Mouse (Mus musculus) MEL (cell line): ENCODE data around the gene Apbb1. TPM values are rescaled to one million over a fixed set of nuclear protein-coding genes. Genes with fewer than 3 reads are reported as not detected.

Experiments used
- DNase-seq: peaks from one replicate; pipeline ENCODE4 v3.0.0; 2011; ENCODE audit warnings: low read depth, low spot score
- H3K27ac ChIP-seq: 2 replicates; pipeline ENCODE4 v1.5.1; 2012; ENCODE audit warnings: low read depth, mild to moderate bottlenecking, control low read depth, low read length, moderate library complexity; ENCODE audit not compliant: control insufficient read depth
- H3K27me3 ChIP-seq, 2 experiments: fragments of 150-350 bp in 1 of 2; sonication (generic) in 1 of 2; 2 replicates each; pipeline ENCODE4 v1.6.1; 2012; ENCODE audit warnings: low read length in 2 of 2, mild to moderate bottlenecking in 2 of 2, improper control_type of control experiment in 1 of 2, moderate library complexity in 1 of 2; ENCODE audit not compliant: insufficient read depth in 2 of 2, control insufficient read depth in 1 of 2
- H3K36me3 ChIP-seq, 2 experiments: 2 replicates each; pipeline ENCODE4 v1.6.1; 2012 to 2014; ENCODE audit warnings: low read length in 2 of 2, improper control_type of control experiment in 1 of 2, inconsistent platforms in 1 of 2, mild to moderate bottlenecking in 1 of 2; ENCODE audit not compliant: insufficient read depth in 2 of 2, control insufficient read depth in 1 of 2
- H3K4me1 ChIP-seq, 2 experiments: fragments of 150-350 bp in 1 of 2; sonication (generic) in 1 of 2; 2 replicates each; pipeline ENCODE4 v1.6.1; 2012; ENCODE audit warnings: low read length in 2 of 2, improper control_type of control experiment in 1 of 2, mild to moderate bottlenecking in 1 of 2; ENCODE audit not compliant: insufficient read depth in 2 of 2, control insufficient read depth in 1 of 2
- H3K4me3 ChIP-seq, 2 experiments: fragments of 150-350 bp in 1 of 2; sonication (generic) in 1 of 2; 2 replicates each; pipeline ENCODE4 v1.5.1; 2012; ENCODE audit warnings: low read depth in 2 of 2, low read length in 2 of 2, mild to moderate bottlenecking in 2 of 2, moderate library complexity in 2 of 2, control low read depth in 1 of 2, improper control_type of control experiment in 1 of 2; ENCODE audit not compliant: control insufficient read depth in 1 of 2, insufficient read depth in 1 of 2
- H3K79me2 ChIP-seq: 2 replicates; pipeline ENCODE4 v1.6.1; 2012; ENCODE audit warnings: mild to moderate bottlenecking, low read length, moderate library complexity; ENCODE audit not compliant: control insufficient read depth, poor library complexity, insufficient read depth
- H3K9ac ChIP-seq: 2 replicates; pipeline ENCODE4 v1.6.1; 2012; ENCODE audit warnings: low read depth, mild to moderate bottlenecking, control low read depth, low read length, moderate library complexity; ENCODE audit not compliant: control insufficient read depth, poor library complexity, severe bottlenecking
- H3K9me3 ChIP-seq: fragments of 150-350 bp; sonication (generic); replicated peaks from 2 replicates; pipeline ENCODE4 v1.6.1; 2012; ENCODE audit warnings: mild to moderate bottlenecking, low read length, improper control_type of control experiment, moderate library complexity; ENCODE audit not compliant: insufficient read depth
- CTCF ChIP-seq, 3 experiments: IDR thresholded peaks in 2 of 3; conservative IDR thresholded peaks in 1 of 3; 2 replicates each; pipeline ENCODE4 v1.5.1; 2011 to 2012; ENCODE audit warnings: low read length in 3 of 3, low read depth in 2 of 3, mild to moderate bottlenecking in 2 of 3, improper control_type of control experiment in 1 of 3, inconsistent platforms in 1 of 3, mixed read lengths in 1 of 3, moderate library complexity in 1 of 3; ENCODE audit not compliant: control insufficient read depth in 1 of 3, insufficient read depth in 1 of 3, poor library complexity in 1 of 3, severe bottlenecking in 1 of 3
- GABPA ChIP-seq: IDR thresholded peaks from 2 replicates; pipeline ENCODE4 v1.6.1; 2012; ENCODE audit warnings: low read depth, mild to moderate bottlenecking, inconsistent platforms, low read length, improper control_type of control experiment, moderate library complexity
- GATA1 ChIP-seq: IDR thresholded peaks from 2 replicates; pipeline ENCODE4 v1.6.1; 2011; ENCODE audit warnings: low read depth, low read length, improper control_type of control experiment
- JUND ChIP-seq: IDR thresholded peaks from 2 replicates; pipeline ENCODE4 v1.6.1; 2011; ENCODE audit warnings: low read depth, mild to moderate bottlenecking, improper control_type of control experiment, low read length
- KAT2A ChIP-seq: conservative IDR thresholded peaks from 2 replicates; pipeline ENCODE4 v1.6.1; 2012; ENCODE audit warnings: low read depth, low read length, improper control_type of control experiment, inconsistent platforms
- MAX ChIP-seq: IDR thresholded peaks from 2 replicates; pipeline ENCODE4 v1.6.1; 2011; ENCODE audit warnings: low read length, improper control_type of control experiment
- MYC ChIP-seq: IDR thresholded peaks from 2 replicates; pipeline ENCODE4 v1.6.1; 2011; ENCODE audit warnings: low read depth, mild to moderate bottlenecking, low read length, improper control_type of control experiment, moderate library complexity
- NELFE ChIP-seq: IDR thresholded peaks from 2 replicates; pipeline ENCODE4 v1.6.1; 2011; ENCODE audit warnings: low read depth, low read length, improper control_type of control experiment
- RAD21 ChIP-seq: IDR thresholded peaks from 2 replicates; pipeline ENCODE4 v1.6.1; 2011; ENCODE audit warnings: mild to moderate bottlenecking, low read depth, low read length, improper control_type of control experiment
- RCOR1 ChIP-seq: IDR thresholded peaks from 2 replicates; pipeline ENCODE4 v1.6.1; 2012; ENCODE audit warnings: low read depth, mild to moderate bottlenecking, inconsistent platforms, low read length, improper control_type of control experiment
- SIN3A ChIP-seq: IDR thresholded peaks from 2 replicates; pipeline ENCODE4 v1.6.1; 2012; ENCODE audit warnings: low read length, improper control_type of control experiment, inconsistent platforms
- SMC3 ChIP-seq: IDR thresholded peaks from 2 replicates; pipeline ENCODE4 v1.6.1; 2011; ENCODE audit warnings: low read depth, low read length, improper control_type of control experiment
- TAL1 ChIP-seq: IDR thresholded peaks from 2 replicates; pipeline ENCODE4 v1.6.1; 2012; ENCODE audit warnings: mild to moderate bottlenecking, inconsistent platforms, low read length, moderate library complexity, mixed read lengths
- TCF12 ChIP-seq: IDR thresholded peaks from 2 replicates; pipeline ENCODE4 v1.6.1; 2014; ENCODE audit warnings: low read depth, mild to moderate bottlenecking, inconsistent platforms, low read length, improper control_type of control experiment, moderate library complexity
- ZC3H11A ChIP-seq: IDR thresholded peaks from 2 replicates; pipeline ENCODE4 v1.6.1; 2012; ENCODE audit warnings: low read depth, mild to moderate bottlenecking, inconsistent platforms, low read length, improper control_type of control experiment
- ZNF384 ChIP-seq: IDR thresholded peaks from 2 replicates; pipeline ENCODE4 v1.6.1; 2012; ENCODE audit warnings: low read depth, mild to moderate bottlenecking, inconsistent platforms, low read length, improper control_type of control experiment
- polyA plus RNA-seq, 2 experiments: library from polyadenylated mRNA; stranded (reverse) in 1 of 2; unstranded in 1 of 2; fragments of >175 nt in 1 of 2; fragments of >200 nt in 1 of 2; gene quantifications; 2 replicates each; pipeline versions ENCODE4 v1.2.1 to v1.2.4; 2012; ENCODE audit warnings: low replicate concordance in 2 of 2, low read depth in 1 of 2; ENCODE audit not compliant: insufficient read length in 2 of 2, insufficient read depth in 1 of 2, missing spikeins in 1 of 2
- total RNA-seq: library from RNA; depleted of rRNA; stranded (reverse); fragments of 300-350 nt; gene quantifications from 2 replicates; pipeline ENCODE4 v1.2.3, GENCODE M21; 2012

Apbb1 gene
- total and polyA plus RNA-seq, 3 experiments: 0.13 TPM; not detected in 2

- no peak overlapping the region for H3K9ac ChIP-seq
Measured at GRCm38 (mm10) chr7:105528094-105528493, 53.4 kb downstream of the Apbb1 start.

GRCm38 (mm10) chr7:105527306-105527937, 54.0 kb downstream of the Apbb1 start:
- Histone ChIP-seq H3K4me3 (no peak overlapping the region), H3K4me1 (no peaks in the 10 kb centered on the region), H3K27ac (no peak overlapping the region), H3K9ac (no peak overlapping the region)
- TF ChIP-seq CTCF (IDR thresholded peaks at IDR 0.05 in 2 of 3, conservative IDR thresholded peaks at IDR 0.05 in 1 of 3; ENCODE audit: control insufficient read depth in 1 of 3, insufficient read depth in 1 of 3, low read depth in 2 of 3, low read length in 3 of 3, poor library complexity in 1 of 3, severe bottlenecking in 1 of 3) (peak; percentile 34 to 59 (median 35)), GATA1 (no peak), SMC3 (peak; percentile 43), RAD21 (peak; percentile 55)
- TF ChIP-seq, all 39 proteins: peak for 3
- no peaks in the 10 kb centered on the region for H3K27me3 ChIP-seq
- H3K79me2 ChIP-seq: no peaks in the 10 kb centered on the region
- peak; percentile 24 for DNase-seq
- no peaks in the 10 kb centered on the region for H3K36me3 ChIP-seq
- H3K9me3 ChIP-seq: no peaks in the 10 kb centered on the region

More at GRCm38 (mm10) chr7:105528094-105528493, 53.4 kb downstream of the Apbb1 start:
- Histone ChIP-seq H3K9me3 (no peaks in the 10 kb centered on the region), H3K79me2 (no peaks in the 10 kb centered on the region), H3K27ac (no peak overlapping the region), H3K36me3 (no peaks in the 10 kb centered on the region), H3K4me3 (no peak overlapping the region), H3K4me1 (no peaks in the 10 kb centered on the region), H3K27me3 (no peaks in the 10 kb centered on the region)
- no peak for DNase-seq
- TF ChIP-seq MYC: no peak
- no peak for TF ChIP-seq SIN3A
- TF ChIP-seq TAL1: no peak
- TF ChIP-seq ZNF384: no peak
- TF ChIP-seq NELFE: no peak
- no peak for TF ChIP-seq TCF12
- TF ChIP-seq MAX: no peak

GRCm38 (mm10) chr7:105524222-105524621, 57.2 kb downstream of the Apbb1 start:
- no peak overlapping the region for H3K4me3 ChIP-seq
- no peak overlapping the region for H3K9ac ChIP-seq
- H3K27me3 ChIP-seq: peaks cover 0 to 6% of the 10 kb centered on the region in 2 experiments; a peak in 3 of 4 replicates
- TF ChIP-seq SMC3 (no peak), JUND (no peak), GABPA (no peak), RCOR1 (no peak), TAL1 (no peak), ZC3H11A (no peak), KAT2A (no peak)
- H3K36me3 ChIP-seq: no peaks in the 10 kb centered on the region
- no peaks in the 10 kb centered on the region for H3K79me2 ChIP-seq
- H3K27ac ChIP-seq: no peak overlapping the region
- DNase-seq: no peak
- H3K4me1 ChIP-seq: no peaks in the 10 kb centered on the region
- no peaks in the 10 kb centered on the region for H3K9me3 ChIP-seq
